Mouse (Mus musculus) testis, adult 2 months (tissue): ENCODE results near the gene Golga4.

Experiments
- CTCF ChIP-seq: fragments of 200-500 bp; IDR thresholded peaks from 2 replicates; pipeline ENCODE4 v1.5.1; 2012; ENCODE audit warnings: low read depth, mild to moderate bottlenecking, inconsistent platforms, low read length, moderate library complexity; ENCODE audit not compliant: control insufficient read depth, insufficient read depth, insufficient replicate concordance
- POLR2A ChIP-seq: fragments of 200-500 bp; IDR thresholded peaks from 2 replicates; pipeline ENCODE4 v1.6.1; 2012; ENCODE audit warnings: low read depth, mild to moderate bottlenecking, inconsistent platforms, low read length, moderate library complexity; ENCODE audit not compliant: control insufficient read depth

- TF ChIP-seq POLR2A (no peak), CTCF (no peak)
Measured at GRCm38 (mm10) chr9:118570865-118571264, 64.8 kb downstream of the Golga4 start.
